Mouse (Mus musculus): ENCODE measurements at regions not wholly inside any gene's neighbourhood (a gene's known extent, or its start where the extent isn't known, plus 50 kb on each side); places are given as distances from the start of the nearest gene placed in this dataset.

- H3K9me3 ChIP-seq (ENCODE audit: control insufficient read depth, low read length), result no peaks in the 10 kb centered on the region
- no peak overlapping the region for H3K27ac ChIP-seq (ENCODE audit: low read length)
- H3K4me3 ChIP-seq (ENCODE audit: low read length), result no peak overlapping the region
- H3K36me3 ChIP-seq (ENCODE audit: control insufficient read depth, insufficient read depth, low read length), result no peaks in the 10 kb centered on the region
- H3K27me3 ChIP-seq (ENCODE audit: control insufficient read depth, insufficient read depth, low read depth, low read length), result no peaks in the 10 kb centered on the region
- H3K4me1 ChIP-seq (replicated peaks; ENCODE audit: control insufficient read depth, insufficient read depth, low read length), result peaks cover 3% of the 10 kb centered on the region
- peak; percentile 80 for ATAC-seq (ENCODE audit: low read depth)
- no peak overlapping the region for H3K4me2 ChIP-seq (ENCODE audit: low read depth, low read length)
- WGBS, result 32% methylated on average over 6 of the region's 6 CpGs
- no peak overlapping the region for H3K9ac ChIP-seq (ENCODE audit: low read length)
Measured at GRCm38 (mm10) chr4:31768026-31768626, 195.8 kb upstream of the Map3k7 start.

- no peaks in the 10 kb centered on the region for H3K9me3 ChIP-seq (ENCODE audit: control insufficient read depth, low read length)
- H3K4me2 ChIP-seq (ENCODE audit: low read depth, low read length), result no peak overlapping the region
- peak; percentile 59 for ATAC-seq (ENCODE audit: low read depth)
- H3K4me1 ChIP-seq (replicated peaks; ENCODE audit: control insufficient read depth, insufficient read depth, low read length), result peaks cover 3% of the 10 kb centered on the region
- no peaks in the 10 kb centered on the region for H3K27me3 ChIP-seq (ENCODE audit: control insufficient read depth, insufficient read depth, low read depth, low read length)
- H3K27ac ChIP-seq (ENCODE audit: low read length), result no peak overlapping the region
- 66% methylated on average over 4 of the region's 4 CpGs for WGBS
- H3K4me3 ChIP-seq (ENCODE audit: low read length), result no peak overlapping the region
- H3K9ac ChIP-seq (ENCODE audit: low read length), result no peak overlapping the region
- no peaks in the 10 kb centered on the region for H3K36me3 ChIP-seq (ENCODE audit: control insufficient read depth, insufficient read depth, low read length)
Measured at GRCm38 (mm10) chr4:31769325-31769724, 194.6 kb upstream of the Map3k7 start.

- H3K27me3 ChIP-seq (ENCODE audit: control insufficient read depth, insufficient read depth, low read depth, low read length), result no peaks in the 10 kb centered on the region
- no peaks in the 10 kb centered on the region for H3K9me3 ChIP-seq (ENCODE audit: control insufficient read depth, low read length)
- no peak overlapping the region for H3K27ac ChIP-seq (ENCODE audit: low read length)
- no peak overlapping the region for H3K9ac ChIP-seq (ENCODE audit: low read length)
- 82% methylated on average over 1 of the region's 1 CpGs for WGBS
- H3K4me1 ChIP-seq (replicated peaks; ENCODE audit: control insufficient read depth, insufficient read depth, low read length), result no peaks in the 10 kb centered on the region
- H3K4me2 ChIP-seq (ENCODE audit: low read depth, low read length), result no peak overlapping the region
- no peak overlapping the region for H3K4me3 ChIP-seq (ENCODE audit: low read length)
- no peak for ATAC-seq (ENCODE audit: low read depth)
- H3K36me3 ChIP-seq (ENCODE audit: control insufficient read depth, insufficient read depth, low read length), result no peaks in the 10 kb centered on the region
Measured at GRCm38 (mm10) chr4:31786284-31786683, 177.6 kb upstream of the Map3k7 start.

GRCm38 (mm10) chr4:31817574-31818240 lies 146.2 kb upstream of the Map3k7 start:
- no peak overlapping the region for H3K27ac ChIP-seq (ENCODE audit: low read length)
- no peaks in the 10 kb centered on the region for H3K9me3 ChIP-seq (ENCODE audit: control insufficient read depth, low read length)
- H3K4me2 ChIP-seq (ENCODE audit: low read depth, low read length), result no peak overlapping the region
- no peak overlapping the region for H3K9ac ChIP-seq (ENCODE audit: low read length)
- no peaks in the 10 kb centered on the region for H3K36me3 ChIP-seq (ENCODE audit: control insufficient read depth, insufficient read depth, low read length)
- no peak overlapping the region for H3K4me3 ChIP-seq (ENCODE audit: low read length)
- ATAC-seq (ENCODE audit: low read depth), result no peak
- 95% methylated on average over 3 of the region's 3 CpGs for WGBS
- H3K27me3 ChIP-seq (ENCODE audit: control insufficient read depth, insufficient read depth, low read depth, low read length), result no peaks in the 10 kb centered on the region
- no peaks in the 10 kb centered on the region; the same call in 1 of the 2 replicates for H3K4me1 ChIP-seq (replicated peaks; ENCODE audit: control insufficient read depth, insufficient read depth, low read length)

- Histone ChIP-seq H3K4me1 (replicated peaks; ENCODE audit: control insufficient read depth, insufficient read depth, low read length) (peaks cover 3% of the 10 kb centered on the region; the same call in 1 of the 2 replicates), H3K36me3 (ENCODE audit: control insufficient read depth, insufficient read depth, low read length) (no peaks in the 10 kb centered on the region), H3K9ac (ENCODE audit: low read length) (0 out of 2 replicates have a peak overlapping the region, but pooled peaks have one; percentile 10), H3K27me3 (ENCODE audit: control insufficient read depth, insufficient read depth, low read depth, low read length) (no peaks in the 10 kb centered on the region), H3K4me2 (ENCODE audit: low read depth, low read length) (peak overlapping the region; percentile 20), H3K4me3 (ENCODE audit: low read length) (0 out of 2 replicates have a peak overlapping the region, but pooled peaks have one; percentile 0), H3K27ac (ENCODE audit: low read length) (no peak overlapping the region), H3K9me3 (ENCODE audit: control insufficient read depth, low read length) (no peaks in the 10 kb centered on the region)
- WGBS, result 51% methylated on average over 18 of the region's 18 CpGs
- peak; percentile 49; the same call in 1 of the 2 replicates for ATAC-seq (ENCODE audit: low read depth)
Measured at GRCm38 (mm10) chr4:31819521-31820259, 144.2 kb upstream of the Map3k7 start.

GRCm38 (mm10) chr4:31823574-31824348 lies 140.1 kb upstream of the Map3k7 start:
- 0 out of 2 replicates have a peak, but pooled peaks have one; percentile 44 for ATAC-seq (ENCODE audit: low read depth)

GRCm38 (mm10) chr4:31824518-31825437 lies 139.1 kb upstream of the Map3k7 start:
- no peaks in the 10 kb centered on the region for H3K36me3 ChIP-seq (ENCODE audit: control insufficient read depth, insufficient read depth, low read length)
- no peak; the same call in 1 of the 2 replicates for ATAC-seq (ENCODE audit: low read depth)
- H3K9me3 ChIP-seq (ENCODE audit: control insufficient read depth, low read length), result no peaks in the 10 kb centered on the region
- H3K27ac ChIP-seq (ENCODE audit: low read length), result no peak overlapping the region
- H3K4me1 ChIP-seq (replicated peaks; ENCODE audit: control insufficient read depth, insufficient read depth, low read length), result peaks cover 3% of the 10 kb centered on the region; the same call in 1 of the 2 replicates
- no peaks in the 10 kb centered on the region for H3K27me3 ChIP-seq (ENCODE audit: control insufficient read depth, insufficient read depth, low read depth, low read length)
- WGBS, result 47% methylated on average over 14 of the region's 14 CpGs
- peak overlapping the region; percentile 46 for H3K4me3 ChIP-seq (ENCODE audit: low read length)
- H3K4me2 ChIP-seq (ENCODE audit: low read depth, low read length), result peak overlapping the region; percentile 69
- H3K9ac ChIP-seq (ENCODE audit: low read length), result no peak overlapping the region

More at GRCm38 (mm10) chr4:31823574-31824348, 140.1 kb upstream of the Map3k7 start:
- Histone ChIP-seq H3K27me3 (ENCODE audit: control insufficient read depth, insufficient read depth, low read depth, low read length) (no peaks in the 10 kb centered on the region), H3K4me2 (ENCODE audit: low read depth, low read length) (peak overlapping the region; percentile 69), H3K36me3 (ENCODE audit: control insufficient read depth, insufficient read depth, low read length) (no peaks in the 10 kb centered on the region), H3K9ac (ENCODE audit: low read length) (peak overlapping the region; percentile 39), H3K9me3 (ENCODE audit: control insufficient read depth, low read length) (no peaks in the 10 kb centered on the region), H3K27ac (ENCODE audit: low read length) (no peak overlapping the region), H3K4me1 (replicated peaks; ENCODE audit: control insufficient read depth, insufficient read depth, low read length) (peaks cover 3% of the 10 kb centered on the region; the same call in 1 of the 2 replicates), H3K4me3 (ENCODE audit: low read length) (peak overlapping the region; percentile 46)
- 31% methylated on average over 19 of the region's 19 CpGs for WGBS

GRCm38 (mm10) chr4:31825438-31825830 lies 138.5 kb upstream of the Map3k7 start:
- Histone ChIP-seq H3K4me1 (replicated peaks; ENCODE audit: control insufficient read depth, insufficient read depth, low read length) (peaks cover 3% of the 10 kb centered on the region; the same call in 1 of the 2 replicates), H3K4me3 (ENCODE audit: low read length) (no peak overlapping the region), H3K27me3 (ENCODE audit: control insufficient read depth, insufficient read depth, low read depth, low read length) (no peaks in the 10 kb centered on the region), H3K4me2 (ENCODE audit: low read depth, low read length) (no peak overlapping the region), H3K36me3 (ENCODE audit: control insufficient read depth, insufficient read depth, low read length) (no peaks in the 10 kb centered on the region), H3K9me3 (ENCODE audit: control insufficient read depth, low read length) (no peaks in the 10 kb centered on the region), H3K27ac (ENCODE audit: low read length) (no peak overlapping the region), H3K9ac (ENCODE audit: low read length) (no peak overlapping the region)
- ATAC-seq (ENCODE audit: low read depth), result no peak
- WGBS, result 78% methylated on average over 3 of the region's 3 CpGs
